Mouse (Mus musculus) spleen, postnatal 10 days (tissue): ENCODE data around the gene BC049352.

Experiments
- DNase-seq, 2 experiments: peaks; one replicate each; pipeline ENCODE4 v3.0.0; 2021 to 2022; ENCODE audit warnings: low spot score in 2 of 2

The BC049352 gene

GRCm38 (mm10) chr9:45247536-45247935, 65.7 kb downstream of the BC049352 start:
- DNase-seq, result no peak

- DNase-seq, result no peak
These were observed 68.5 kb downstream of the BC049352 start for GRCm38 (mm10) chr9:45250306-45250705.

- no peak for DNase-seq
These were observed 69.5 kb downstream of the BC049352 start for GRCm38 (mm10) chr9:45251281-45251680.

- no peak for DNase-seq
These were observed 70.2 kb downstream of the BC049352 start for GRCm38 (mm10) chr9:45251990-45252389.

GRCm38 (mm10) chr9:45252395-45252794, 70.6 kb downstream of the BC049352 start:
- DNase-seq, result no peak

DNA sequence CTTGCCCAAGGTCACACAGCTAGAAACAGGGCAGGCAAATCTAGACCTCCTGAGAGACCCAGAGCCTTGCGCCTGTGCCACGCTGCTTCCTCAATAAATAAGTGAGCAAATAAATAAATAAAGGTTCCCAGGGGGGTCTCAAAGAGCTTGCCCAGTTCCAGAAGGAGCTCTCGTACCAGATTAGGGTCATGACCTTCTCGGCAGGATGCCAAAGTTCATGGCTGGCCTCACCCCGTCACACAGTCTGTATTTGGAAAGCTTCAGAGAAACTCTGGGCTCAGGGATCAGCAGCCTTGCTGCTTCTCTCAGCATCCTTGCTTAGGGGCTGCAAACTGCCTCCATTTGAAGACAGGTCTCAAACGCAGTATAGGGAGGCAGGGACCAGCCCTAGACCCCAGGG, 72.2 kb downstream of the BC049352 start:
- DNase-seq, result peak in 1 of 2 experiments; percentile 11

DNA sequence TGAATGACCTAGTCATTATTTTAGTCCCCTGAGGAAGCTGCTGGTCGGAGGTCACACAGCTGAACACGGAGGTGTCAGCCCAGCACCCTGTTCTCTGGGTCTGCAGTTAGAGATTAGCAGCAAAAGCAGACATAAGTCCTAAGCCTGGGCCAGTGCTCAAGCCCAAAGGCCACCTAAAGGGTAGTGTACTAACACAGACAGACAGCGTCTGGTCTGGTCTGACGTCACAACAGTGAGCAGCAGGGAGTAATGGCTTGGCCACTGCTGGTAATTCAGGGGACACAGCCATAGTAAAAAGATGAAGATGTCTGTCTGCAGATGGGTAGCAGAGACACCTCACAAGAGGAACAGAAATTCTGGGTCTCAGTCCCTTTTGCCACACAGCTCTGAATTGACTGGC, 72.8 kb downstream of the BC049352 start:
- peak in 1 of 2 experiments; percentile 10 for DNase-seq

DNA sequence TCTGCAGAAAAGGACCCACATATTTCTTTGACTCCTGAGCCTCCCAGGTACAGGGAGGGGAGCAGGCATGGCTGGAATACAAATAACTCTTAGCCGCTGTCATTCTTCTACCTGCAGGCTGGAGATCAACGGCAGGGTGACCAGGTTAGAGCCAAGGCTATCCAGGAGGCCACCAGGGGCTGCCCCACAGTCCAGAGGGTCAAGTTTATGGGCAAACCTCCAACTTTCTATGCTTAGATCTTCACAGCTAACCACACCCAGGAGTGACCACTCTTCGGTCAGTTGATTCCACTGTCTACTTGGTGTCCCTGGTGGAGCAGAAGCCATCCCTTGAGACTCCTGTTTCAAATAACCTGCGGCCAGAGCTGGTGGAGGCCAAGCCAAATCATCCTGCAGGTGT, 73.6 kb downstream of the BC049352 start:
- DNase-seq, result peak in 1 of 2 experiments; percentile 5

GRCm38 (mm10) chr9:45255967-45256366, 74.2 kb downstream of the BC049352 start:
- peak in 1 of 2 experiments; percentile 9 for DNase-seq

DNA sequence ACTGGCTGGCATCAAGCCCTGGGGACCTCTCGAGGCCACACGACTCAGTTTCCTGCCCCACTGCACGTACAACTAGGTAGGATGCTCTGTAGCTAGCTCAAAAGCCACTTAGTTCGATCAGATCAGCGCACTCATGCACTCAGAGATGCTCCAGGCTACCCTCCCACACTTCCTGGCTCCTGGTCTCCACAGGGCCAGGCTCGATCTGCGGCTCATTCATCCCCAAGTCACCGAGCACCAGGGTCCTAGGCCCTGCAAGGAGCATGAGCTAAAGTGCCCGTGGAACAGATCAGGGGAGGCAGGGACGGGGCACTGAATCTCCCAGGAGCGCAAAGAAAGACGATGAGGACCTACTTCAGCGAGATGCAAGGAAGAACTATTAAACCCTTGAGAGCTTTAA, 77.3 kb downstream of the BC049352 start:
- DNase-seq, result no peak

DNA sequence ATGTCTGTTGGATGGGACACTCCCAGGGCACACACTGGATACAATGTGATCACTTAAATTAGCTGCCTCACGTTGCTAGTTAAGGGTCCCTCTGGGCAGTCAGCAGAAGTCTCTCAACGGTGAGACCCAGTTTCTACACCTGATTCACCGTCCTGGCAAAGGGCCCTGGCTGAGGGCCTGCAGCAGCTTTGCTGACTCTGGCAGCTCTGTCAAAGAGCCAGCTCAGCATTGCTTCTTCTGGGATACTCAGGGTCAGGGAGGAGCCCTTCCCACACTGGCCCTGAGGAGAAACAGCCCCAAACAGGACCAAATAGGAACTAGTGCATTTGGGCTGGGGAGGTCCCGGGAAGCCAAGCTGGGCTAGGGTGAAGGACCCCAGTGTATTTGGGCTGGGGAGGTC, 79.7 kb downstream of the BC049352 start:
- peak in 1 of 2 experiments; percentile 11 for DNase-seq

- no peak for DNase-seq
These were observed 80.1 kb downstream of the BC049352 start for GRCm38 (mm10) chr9:45261872-45262271.

- DNase-seq, result no peak
These were observed 85.3 kb downstream of the BC049352 start for GRCm38 (mm10) chr9:45267099-45267498.

GRCm38 (mm10) chr9:45268079-45268478, 86.3 kb downstream of the BC049352 start:
- DNase-seq, result no peak

- peak in 1 of 2 experiments; percentile 59 for DNase-seq
These were observed 87.0 kb downstream of the BC049352 start, which contains the start of gene Il10ra for GRCm38 (mm10) chr9:45268597-45269325. TSS of gene Il10ra (minus strand) at chr9:45269149.

DNA sequence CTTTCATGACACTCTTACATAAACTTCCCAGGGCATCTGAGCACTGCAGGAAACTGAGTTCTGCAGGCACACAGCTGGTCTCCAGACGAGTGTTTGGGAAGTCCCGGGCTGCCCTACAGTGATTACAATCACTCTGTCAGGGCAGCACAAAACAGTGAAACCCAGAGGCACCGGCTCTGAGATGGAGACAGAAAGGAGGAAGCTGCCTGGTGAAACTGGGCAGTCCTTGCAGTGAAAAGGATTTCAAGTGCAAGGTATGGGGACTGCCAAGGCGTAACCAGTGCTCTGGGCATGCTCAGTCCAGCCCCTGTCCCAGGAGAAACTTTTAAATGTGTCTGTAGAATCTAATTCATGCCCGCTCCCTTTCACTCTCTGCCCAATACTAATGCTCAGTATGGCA, 90.4 kb downstream of the BC049352 start:
- peak in 1 of 2 experiments; percentile 48 for DNase-seq

DNA sequence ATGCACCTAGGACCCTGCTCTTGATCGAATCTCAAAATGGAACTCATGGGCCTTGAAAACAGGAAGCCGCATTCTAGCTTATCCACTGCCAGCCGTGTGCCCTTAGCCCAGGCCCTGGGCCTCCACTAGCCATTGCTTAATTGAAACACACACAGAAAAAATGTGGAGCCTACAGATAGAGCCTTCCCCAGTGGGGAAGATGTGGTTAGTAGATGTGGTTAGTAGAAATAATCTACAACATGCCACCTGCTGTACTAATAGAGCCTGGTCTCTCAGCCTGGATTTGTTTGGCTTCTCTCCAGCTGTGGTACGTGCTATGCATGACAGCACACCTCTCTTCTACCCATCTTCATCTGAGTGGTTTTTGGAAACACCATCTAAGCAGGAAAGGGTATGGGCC, 92.4 kb downstream of the BC049352 start:
- DNase-seq, result peak in 1 of 2 experiments; percentile 25

DNA sequence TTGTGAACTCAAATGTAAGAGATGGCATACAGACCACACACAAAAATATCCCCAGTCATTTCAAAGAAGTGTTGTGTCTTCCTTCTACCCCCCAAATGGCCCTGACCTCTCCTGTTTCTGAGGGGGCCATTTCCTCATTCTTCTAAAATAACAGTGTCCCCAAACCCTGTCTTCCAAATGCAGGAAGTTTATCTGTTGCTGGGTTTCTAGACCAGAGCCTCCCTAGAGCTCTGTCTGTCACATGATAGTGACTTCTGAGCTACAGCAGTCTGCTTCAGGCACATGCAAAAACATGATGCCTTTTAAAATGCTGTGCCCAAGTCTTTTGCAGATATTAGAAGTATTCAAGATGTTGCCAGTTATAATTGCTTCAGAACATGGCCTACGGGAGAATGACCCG, 92.8 kb downstream of the BC049352 start:
- DNase-seq, result no peak

GRCm38 (mm10) chr9:45280059-45280458, 98.3 kb downstream of the BC049352 start:
- DNase-seq, result no peak

- DNase-seq, result no peak
These were observed 99.1 kb downstream of the BC049352 start for GRCm38 (mm10) chr9:45280891-45281290.

GRCm38 (mm10) chr9:45282466-45282865, 100.7 kb downstream of the BC049352 start:
- DNase-seq, result no peak

- no peak for DNase-seq
These were observed 109.8 kb downstream of the BC049352 start for GRCm38 (mm10) chr9:45291481-45292168.
